Mouse (Mus musculus): ENCODE measurements around the gene Rnf114. TPM values are rescaled to one million over a fixed set of nuclear protein-coding genes. Genes with fewer than 3 reads are reported as not detected.

The Rnf114 gene
- polyA plus RNA-seq, 1 experiment from 2014 or later, result 150 TPM

DNA sequence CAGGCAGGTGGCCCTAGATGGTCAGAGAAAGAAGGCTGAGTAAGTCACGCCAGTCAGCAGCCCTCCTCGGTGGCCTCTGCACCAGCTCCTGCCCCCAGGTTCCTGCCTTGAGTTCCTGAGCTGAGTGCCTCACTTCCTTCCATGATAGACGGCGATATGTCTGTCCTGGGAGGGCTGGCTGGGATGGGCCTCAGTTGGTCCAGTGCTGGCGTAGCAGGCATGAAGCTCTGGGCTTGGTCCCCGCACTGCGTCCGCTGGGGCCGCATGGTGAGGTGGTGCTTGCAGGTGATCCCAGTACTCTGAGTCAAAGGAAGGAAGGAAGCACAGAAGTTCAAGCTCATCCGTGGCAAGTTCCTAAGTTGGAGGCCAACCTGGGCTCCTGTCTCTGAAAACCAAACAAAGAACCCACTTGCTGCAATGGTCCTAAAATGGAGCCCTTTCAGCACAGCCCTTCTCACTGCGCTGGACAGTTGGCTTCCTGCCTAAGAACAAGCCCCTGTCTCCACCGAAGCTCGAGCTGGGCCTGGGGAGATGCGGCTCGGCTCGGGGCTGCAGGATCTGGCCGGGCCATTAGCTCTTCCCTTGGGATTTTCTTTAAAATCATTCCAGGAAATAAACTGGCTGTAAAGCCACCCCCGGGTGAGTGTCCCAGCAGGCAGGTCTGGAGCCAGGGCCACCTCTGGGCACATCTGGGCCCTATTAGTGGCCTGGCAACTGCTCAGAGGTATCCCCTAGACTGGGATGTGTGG, 54.2 kb downstream of the Rnf114 start:
- 88% methylated on average over 18 of the region's 18 CpGs for WGBS
- no peak overlapping the region for H3K9ac ChIP-seq (ENCODE audit: low read length)
- H3K9me3 ChIP-seq (replicated peaks; ENCODE audit: control insufficient read depth, low read length), result no peaks in the 10 kb centered on the region
- no peak overlapping the region for H3K4me2 ChIP-seq (ENCODE audit: low read length)
- H3K27ac ChIP-seq (ENCODE audit: low read depth, low read length), result no peak overlapping the region
- no peaks in the 10 kb centered on the region for H3K36me3 ChIP-seq (ENCODE audit: control insufficient read depth, insufficient read depth, low read length)
- H3K4me1 ChIP-seq (ENCODE audit: control insufficient read depth, insufficient read depth, low read length), result no peaks in the 10 kb centered on the region; the same call in 1 of the 2 replicates
- no peak for ATAC-seq
- no peaks in the 10 kb centered on the region for H3K27me3 ChIP-seq (replicated peaks; ENCODE audit: control insufficient read depth, insufficient read depth, low read length)
- H3K4me3 ChIP-seq (ENCODE audit: low read depth, low read length), result no peak overlapping the region
- no peak for DNase-seq (ENCODE audit: low spot score)

DNA sequence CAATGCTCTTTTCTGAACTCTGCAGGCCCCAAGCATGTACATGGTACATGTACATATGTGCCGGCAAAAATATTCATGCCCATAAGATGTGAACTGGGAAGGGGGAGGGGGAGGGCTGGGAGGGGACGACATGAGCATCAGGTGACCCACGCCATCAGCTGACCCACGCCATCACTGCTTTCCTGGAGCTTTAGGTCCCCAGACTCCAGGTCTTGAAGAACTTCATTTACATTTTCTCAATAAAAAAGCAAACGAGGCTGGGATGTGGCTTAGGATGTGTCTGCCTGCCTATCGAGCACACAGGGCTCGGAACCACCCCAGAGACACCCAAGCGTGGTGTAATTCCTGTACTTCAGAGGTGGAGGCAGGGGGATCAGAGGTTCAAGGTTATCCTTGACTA, 55.0 kb downstream of the Rnf114 start:
- H3K4me3 ChIP-seq (ENCODE audit: low read depth, low read length), result no peak overlapping the region
- H3K27ac ChIP-seq (ENCODE audit: low read depth, low read length), result no peak overlapping the region
- no peaks in the 10 kb centered on the region for H3K9me3 ChIP-seq (replicated peaks; ENCODE audit: control insufficient read depth, low read length)
- no peak overlapping the region for H3K4me2 ChIP-seq (ENCODE audit: low read length)
- H3K27me3 ChIP-seq (replicated peaks; ENCODE audit: control insufficient read depth, insufficient read depth, low read length), result no peaks in the 10 kb centered on the region
- 78% methylated on average over 8 of the region's 8 CpGs for WGBS
- ATAC-seq, result no peak
- no peaks in the 10 kb centered on the region for H3K36me3 ChIP-seq (ENCODE audit: control insufficient read depth, insufficient read depth, low read length)
- H3K4me1 ChIP-seq (ENCODE audit: control insufficient read depth, insufficient read depth, low read length), result no peaks in the 10 kb centered on the region; the same call in 1 of the 2 replicates
- H3K9ac ChIP-seq (ENCODE audit: low read length), result no peak overlapping the region
- DNase-seq (ENCODE audit: low spot score), result no peak

DNA sequence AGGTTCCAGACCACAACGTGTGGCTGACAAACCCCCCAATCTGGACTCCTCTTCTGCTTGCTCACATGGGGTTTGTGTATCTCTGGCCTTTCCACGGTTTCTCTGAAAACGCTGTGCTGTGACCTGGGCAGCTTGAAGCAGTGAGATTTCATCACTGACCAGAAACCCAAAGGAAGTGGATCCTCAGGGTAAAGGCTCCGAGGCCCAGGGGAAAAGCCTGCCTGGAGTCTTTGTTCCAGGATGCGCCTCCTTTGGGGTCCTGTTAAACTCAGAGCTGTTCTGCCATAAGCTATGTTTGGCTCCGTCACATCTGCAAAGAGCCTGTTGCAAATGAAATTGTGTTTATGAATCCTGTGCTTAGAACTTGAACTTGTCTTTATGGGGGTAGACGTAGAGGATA, 56.5 kb downstream of the Rnf114 start:
- WGBS, result 90% methylated on average over 7 of the region's 7 CpGs
- DNase-seq (ENCODE audit: low spot score), result no peak
- no peak overlapping the region for H3K4me3 ChIP-seq (ENCODE audit: low read depth, low read length)
- H3K4me1 ChIP-seq (ENCODE audit: control insufficient read depth, insufficient read depth, low read length), result no peaks in the 10 kb centered on the region; the same call in 1 of the 2 replicates
- H3K27ac ChIP-seq (ENCODE audit: low read depth, low read length), result no peak overlapping the region
- H3K36me3 ChIP-seq (ENCODE audit: control insufficient read depth, insufficient read depth, low read length), result no peaks in the 10 kb centered on the region
- no peak overlapping the region for H3K9ac ChIP-seq (ENCODE audit: low read length)
- H3K4me2 ChIP-seq (ENCODE audit: low read length), result no peak overlapping the region
- H3K27me3 ChIP-seq (replicated peaks; ENCODE audit: control insufficient read depth, insufficient read depth, low read length), result no peaks in the 10 kb centered on the region
- ATAC-seq, result no peak
- H3K9me3 ChIP-seq (replicated peaks; ENCODE audit: control insufficient read depth, low read length), result no peaks in the 10 kb centered on the region

DNA sequence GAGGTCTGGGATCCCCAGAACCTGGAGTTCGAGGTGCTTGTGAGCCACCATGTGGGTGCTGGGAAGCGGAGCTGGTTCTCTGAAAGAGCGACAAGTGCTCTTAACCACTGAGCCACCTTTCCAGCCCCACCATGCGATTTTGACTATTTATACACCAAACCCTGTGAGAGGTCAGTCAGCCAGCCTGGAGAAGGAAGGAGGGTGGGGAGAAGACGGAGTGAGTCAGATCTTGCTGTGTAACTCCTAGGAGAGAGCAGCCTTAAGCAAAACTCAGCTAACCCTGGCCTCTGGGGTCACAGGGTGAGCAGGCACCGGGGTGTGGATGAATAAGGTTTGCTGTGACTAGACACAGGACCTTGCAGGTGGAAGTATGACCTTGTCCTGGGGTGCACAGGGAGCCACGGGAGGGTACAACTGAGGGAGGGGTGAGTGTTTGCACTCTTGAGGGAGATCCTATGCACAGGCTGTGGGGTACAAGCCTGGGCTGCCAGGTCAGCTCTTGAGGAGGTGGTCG, 58.0 kb downstream of the Rnf114 start:
- Histone ChIP-seq H3K4me3 (ENCODE audit: low read depth, low read length) (no peak overlapping the region), H3K27me3 (replicated peaks; ENCODE audit: control insufficient read depth, insufficient read depth, low read length) (no peaks in the 10 kb centered on the region), H3K27ac (ENCODE audit: low read depth, low read length) (no peak overlapping the region), H3K4me2 (ENCODE audit: low read length) (no peak overlapping the region), H3K36me3 (ENCODE audit: control insufficient read depth, insufficient read depth, low read length) (no peaks in the 10 kb centered on the region), H3K4me1 (ENCODE audit: control insufficient read depth, insufficient read depth, low read length) (no peaks in the 10 kb centered on the region), H3K9ac (ENCODE audit: low read length) (no peak overlapping the region), H3K9me3 (replicated peaks; ENCODE audit: control insufficient read depth, low read length) (no peaks in the 10 kb centered on the region)
- ATAC-seq (no peak), DNase-seq (ENCODE audit: low spot score) (no peak)
- WGBS, result 79% methylated on average over 8 of the region's 8 CpGs

DNA sequence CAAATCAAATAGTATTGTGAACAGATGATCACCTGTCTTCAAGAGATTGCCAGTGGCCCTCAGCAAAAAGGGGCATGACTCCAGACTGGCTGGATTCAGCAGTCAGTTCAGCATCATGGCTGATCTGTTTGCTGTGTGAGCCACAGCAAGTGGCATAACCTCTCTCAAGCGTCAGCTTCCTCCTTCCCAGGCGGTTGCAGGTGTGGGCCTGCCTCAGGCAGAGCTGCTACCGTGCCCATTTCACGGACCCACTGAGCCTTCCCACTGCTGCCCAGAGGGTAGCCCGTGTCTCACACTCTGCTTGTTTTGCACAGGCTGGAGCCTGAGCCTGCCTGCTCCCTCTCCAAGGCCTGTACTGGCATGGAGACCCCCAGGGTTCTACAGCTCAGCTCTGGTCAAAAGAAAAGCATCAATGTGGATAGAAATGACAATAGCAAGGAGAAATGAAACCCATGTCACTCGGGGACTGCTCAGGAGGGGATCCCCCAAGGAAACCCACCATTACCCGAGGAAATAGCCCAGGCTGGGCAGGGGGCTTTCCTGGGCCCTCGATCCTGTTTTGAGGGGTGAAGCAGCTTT, 59.0 kb downstream of the Rnf114 start:
- no peak overlapping the region for H3K27ac ChIP-seq (ENCODE audit: low read depth, low read length)
- no peaks in the 10 kb centered on the region for H3K36me3 ChIP-seq (ENCODE audit: control insufficient read depth, insufficient read depth, low read length)
- no peak overlapping the region for H3K4me2 ChIP-seq (ENCODE audit: low read length)
- no peak overlapping the region for H3K9ac ChIP-seq (ENCODE audit: low read length)
- DNase-seq (ENCODE audit: low spot score), result no peak
- no peaks in the 10 kb centered on the region for H3K4me1 ChIP-seq (ENCODE audit: control insufficient read depth, insufficient read depth, low read length)
- no peak for ATAC-seq
- no peak overlapping the region for H3K4me3 ChIP-seq (ENCODE audit: low read depth, low read length)
- WGBS, result 76% methylated on average over 8 of the region's 8 CpGs
- H3K9me3 ChIP-seq (replicated peaks; ENCODE audit: control insufficient read depth, low read length), result no peaks in the 10 kb centered on the region
- no peaks in the 10 kb centered on the region for H3K27me3 ChIP-seq (replicated peaks; ENCODE audit: control insufficient read depth, insufficient read depth, low read length)

DNA sequence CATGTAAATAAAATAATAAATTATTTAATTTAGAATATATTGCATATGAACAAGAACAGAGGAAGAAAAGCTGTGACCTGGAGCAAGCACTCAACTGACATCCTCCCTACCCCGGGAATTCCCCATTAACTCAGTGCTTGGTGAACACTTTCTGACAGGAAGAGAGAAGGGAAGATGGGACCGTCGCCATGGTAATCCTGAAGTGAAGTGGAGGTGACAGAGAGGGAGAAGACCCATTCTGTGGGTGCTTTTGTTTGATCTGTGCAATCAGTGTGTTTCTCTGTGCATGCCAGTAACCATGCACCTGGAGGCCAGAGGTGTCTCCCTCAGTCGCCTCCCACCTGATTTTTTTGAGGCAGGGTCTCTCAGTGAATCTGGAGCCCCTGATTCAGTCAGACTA, 59.8 kb downstream of the Rnf114 start:
- no peak overlapping the region for H3K27ac ChIP-seq (ENCODE audit: low read depth, low read length)
- no peak for DNase-seq (ENCODE audit: low spot score)
- H3K9me3 ChIP-seq (replicated peaks; ENCODE audit: control insufficient read depth, low read length), result no peaks in the 10 kb centered on the region
- 85% methylated on average over 4 of the region's 4 CpGs for WGBS
- no peak overlapping the region for H3K4me3 ChIP-seq (ENCODE audit: low read depth, low read length)
- ATAC-seq, result no peak
- H3K27me3 ChIP-seq (replicated peaks; ENCODE audit: control insufficient read depth, insufficient read depth, low read length), result no peaks in the 10 kb centered on the region
- H3K4me1 ChIP-seq (ENCODE audit: control insufficient read depth, insufficient read depth, low read length), result no peaks in the 10 kb centered on the region
- H3K9ac ChIP-seq (ENCODE audit: low read length), result no peak overlapping the region
- no peaks in the 10 kb centered on the region for H3K36me3 ChIP-seq (ENCODE audit: control insufficient read depth, insufficient read depth, low read length)
- no peak overlapping the region for H3K4me2 ChIP-seq (ENCODE audit: low read length)

DNA sequence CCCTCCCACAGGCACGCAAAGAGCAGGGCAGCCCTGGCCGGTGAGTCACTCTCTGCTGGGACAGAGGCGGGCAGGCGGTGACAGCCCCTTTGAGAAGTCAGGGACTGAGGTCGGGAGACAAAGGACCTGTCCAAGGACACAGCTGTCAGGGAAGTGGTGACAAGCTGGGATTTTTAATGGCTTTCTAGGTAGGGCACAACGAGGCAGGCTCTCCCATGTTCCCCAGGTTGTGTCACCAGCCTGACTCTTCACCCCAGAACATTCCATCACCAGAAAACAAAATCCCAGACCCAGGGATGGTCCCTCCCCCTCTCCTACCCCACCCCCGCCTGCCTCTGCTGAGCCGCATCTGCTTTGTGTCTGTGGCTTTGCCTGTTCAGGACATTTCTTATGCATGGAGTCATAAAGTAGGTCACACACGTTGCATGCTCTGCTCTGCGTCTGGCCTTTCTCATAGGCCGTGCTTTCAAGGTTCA, 60.5 kb downstream of the Rnf114 start:
- DNase-seq (ENCODE audit: low spot score), result no peak
- Histone ChIP-seq H3K27me3 (replicated peaks; ENCODE audit: control insufficient read depth, insufficient read depth, low read length) (no peaks in the 10 kb centered on the region), H3K9ac (ENCODE audit: low read length) (0 out of 2 replicates have a peak overlapping the region, but pooled peaks have one; percentile 5), H3K27ac (ENCODE audit: low read depth, low read length) (no peak overlapping the region), H3K36me3 (ENCODE audit: control insufficient read depth, insufficient read depth, low read length) (no peaks in the 10 kb centered on the region), H3K4me2 (ENCODE audit: low read length) (no peak overlapping the region), H3K4me1 (ENCODE audit: control insufficient read depth, insufficient read depth, low read length) (no peaks in the 10 kb centered on the region), H3K9me3 (replicated peaks; ENCODE audit: control insufficient read depth, low read length) (no peaks in the 10 kb centered on the region), H3K4me3 (ENCODE audit: low read depth, low read length) (no peak overlapping the region)
- ATAC-seq, result no peak
- 20% methylated on average over 11 of the region's 11 CpGs for WGBS

DNA sequence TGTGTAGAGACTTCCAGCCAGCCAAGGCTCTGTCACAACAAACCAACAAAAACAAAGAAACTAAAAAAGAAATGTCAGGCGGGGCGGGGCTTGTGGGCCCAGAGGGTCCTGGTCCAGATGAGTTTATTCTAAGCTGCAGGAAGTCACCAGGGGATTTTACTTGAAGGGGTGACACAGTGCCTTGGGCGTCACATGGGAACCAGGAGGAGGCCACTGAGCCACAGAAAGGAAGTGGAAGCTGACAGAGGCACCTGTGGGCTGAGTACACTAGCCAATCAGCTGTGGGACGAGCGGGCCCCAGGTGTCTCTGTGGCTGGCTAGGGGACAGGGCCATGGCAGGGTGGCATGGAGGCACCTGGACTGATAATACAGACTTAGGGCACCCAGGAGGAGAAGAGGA, 63.3 kb downstream of the Rnf114 start:
- 79% methylated on average over 5 of the region's 5 CpGs for WGBS
- Histone ChIP-seq H3K27me3 (replicated peaks; ENCODE audit: control insufficient read depth, insufficient read depth, low read length) (no peaks in the 10 kb centered on the region), H3K9me3 (replicated peaks; ENCODE audit: control insufficient read depth, low read length) (no peaks in the 10 kb centered on the region), H3K4me2 (ENCODE audit: low read length) (no peak overlapping the region), H3K27ac (ENCODE audit: low read depth, low read length) (no peak overlapping the region), H3K4me3 (ENCODE audit: low read depth, low read length) (no peak overlapping the region), H3K4me1 (ENCODE audit: control insufficient read depth, insufficient read depth, low read length) (peaks cover 3% of the 10 kb centered on the region; the same call in 1 of the 2 replicates), H3K36me3 (ENCODE audit: control insufficient read depth, insufficient read depth, low read length) (no peaks in the 10 kb centered on the region), H3K9ac (ENCODE audit: low read length) (no peak overlapping the region)
- ATAC-seq (no peak), DNase-seq (ENCODE audit: low spot score) (no peak)

DNA sequence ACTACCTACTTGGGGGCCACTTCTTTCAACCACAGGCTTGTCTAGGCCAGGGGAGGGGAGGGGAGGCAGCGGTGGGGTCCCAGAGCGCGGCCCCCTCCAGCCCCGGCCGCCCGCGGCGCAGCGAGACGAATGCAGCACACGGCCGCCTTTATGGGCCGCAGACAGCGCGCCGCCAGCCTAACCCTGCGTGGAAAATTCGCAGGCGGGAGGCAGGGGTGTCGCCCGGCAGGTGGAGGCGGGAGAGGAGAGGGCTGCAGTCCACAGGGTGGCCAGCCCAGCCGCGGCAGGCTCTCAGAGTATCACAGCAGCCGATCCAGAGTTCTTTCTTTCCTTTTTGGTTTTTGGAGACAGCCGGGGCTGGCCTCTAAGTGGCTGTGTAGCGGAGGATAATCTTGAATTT, 67.0 kb downstream of the Rnf114 start:
- ATAC-seq (0 out of 2 replicates have a peak, but pooled peaks have one; percentile 10), DNase-seq (ENCODE audit: low spot score) (no peak)
- 18% methylated on average over 27 of the region's 27 CpGs for WGBS
- H3K4me1 ChIP-seq (ENCODE audit: control insufficient read depth, insufficient read depth, low read length), result peaks cover 3% of the 10 kb centered on the region; the same call in 1 of the 2 replicates
- H3K27me3 ChIP-seq (replicated peaks; ENCODE audit: control insufficient read depth, insufficient read depth, low read length), result no peaks in the 10 kb centered on the region
- no peak overlapping the region for H3K4me3 ChIP-seq (ENCODE audit: low read depth, low read length)
- peak overlapping the region; percentile 37; the same call in 1 of the 2 replicates for H3K9ac ChIP-seq (ENCODE audit: low read length)
- no peaks in the 10 kb centered on the region for H3K9me3 ChIP-seq (replicated peaks; ENCODE audit: control insufficient read depth, low read length)
- no peaks in the 10 kb centered on the region for H3K36me3 ChIP-seq (ENCODE audit: control insufficient read depth, insufficient read depth, low read length)
- H3K27ac ChIP-seq (ENCODE audit: low read depth, low read length), result no peak overlapping the region
- H3K4me2 ChIP-seq (ENCODE audit: low read length), result peak overlapping the region; percentile 36
